Mouse (Mus musculus): ENCODE measurements around the gene Cts7. TPM values are rescaled to one million over a fixed set of nuclear protein-coding genes. Genes with fewer than 3 reads are reported as not detected.

The Cts7 gene
- not detected for total RNA-seq (2022)

GRCm38 (mm10) chr13:61358097-61358496 is at the start of gene Cts7:
Cts7 (minus strand) TSS chr13:61358197.
- DNase-seq (ENCODE audit: low spot score) = no peak

Small RNAs within 50 kb of the gene (microRNA-seq; reads per million reads assigned to microRNA genes)
- not detected for gene Gm27704

Other genes starting within 250 kb of the Cts7 start
- gene Ctsr, start 193.9 kb downstream of the Cts7 start, total RNA-seq (2022) = not detected
- gene Cts6, start 154.8 kb downstream of the Cts7 start, total RNA-seq (2022) = not detected
- gene Cts8, start 102.8 kb downstream of the Cts7 start, total RNA-seq (2022) = not detected
- not detected for gene Gm49398, start 69.4 kb downstream of the Cts7 start, total RNA-seq (2022)
- not detected for gene Ctsm, start 183.6 kb upstream of the Cts7 start, total RNA-seq (2022)
- not detected for gene Gm49352, start 210.0 kb upstream of the Cts7 start, total RNA-seq (2022)
- not detected for gene Cts3, start 211.9 kb upstream of the Cts7 start, total RNA-seq (2022)